Mouse (Mus musculus) cerebellum, postnatal 25 days (tissue): ENCODE measurements at regions not wholly inside any gene's neighbourhood (a gene's known extent, or its start where the extent isn't known, plus 50 kb on each side); places are given as distances from the start of the nearest gene placed in this dataset.
A peak's percentile ranks its signal among the peaks of the same experiment; 100 is the strongest.

Source experiments
- DNase-seq, 2 experiments: peaks; one replicate each; pipeline ENCODE4 v3.0.0; 2021; ENCODE audit warnings: mixed read lengths in 2 of 2

GRCm38 (mm10) chr6:28184781-28185180 is 49.8 kb upstream of the Grm8 start:
- peak in 1 of 2 experiments; percentile 22 for DNase-seq
